Mouse (Mus musculus) urinary bladder, adult 18-20 months (tissue): ENCODE measurements at regions not wholly inside any gene's neighbourhood (a gene's known extent, or its start where the extent isn't known, plus 50 kb on each side); places are given as distances from the start of the nearest gene placed in this dataset.

Source experiments
- DNase-seq, 2 experiments: peaks; one replicate each; pipeline ENCODE4 v3.0.0; 2022; ENCODE audit warnings: low spot score in 2 of 2, mixed read lengths in 2 of 2

GRCm38 (mm10) chr5:138875180-138876076 lies 55.5 kb downstream of the Gm5294 start:
- peak in 1 of 2 experiments; percentile 27 for DNase-seq

GRCm38 (mm10) chr5:138881649-138882226 lies 61.9 kb downstream of the Gm5294 start:
- DNase-seq, result no peak

GRCm38 (mm10) chr5:138883573-138883972 lies 63.7 kb downstream of the Gm5294 start:
- no peak for DNase-seq

- no peak for DNase-seq
Measured at GRCm38 (mm10) chr5:138885905-138886304, 66.0 kb downstream of the Gm5294 start.

GRCm38 (mm10) chr5:138888749-138889148 lies 68.9 kb downstream of the Gm5294 start:
- no peak for DNase-seq

- no peak for DNase-seq
Measured at GRCm38 (mm10) chr5:138889760-138890159, 69.9 kb downstream of the Gm5294 start.

GRCm38 (mm10) chr5:138894496-138894895 lies 74.6 kb downstream of the Gm5294 start:
- DNase-seq, result no peak

- DNase-seq, result no peak
Measured at GRCm38 (mm10) chr5:138897255-138897654, 77.4 kb downstream of the Gm5294 start.

GRCm38 (mm10) chr5:138898440-138898839 lies 78.6 kb downstream of the Gm5294 start:
- DNase-seq, result no peak

- DNase-seq, result no peak
Measured at GRCm38 (mm10) chr5:138900952-138901599, 81.2 kb downstream of the Gm5294 start.

- no peak for DNase-seq
Measured at GRCm38 (mm10) chr5:138902316-138902715, 82.4 kb downstream of the Gm5294 start.

GRCm38 (mm10) chr5:138911769-138912710 lies 85.1 kb downstream of the Pdgfa start:
- DNase-seq, result no peak

- DNase-seq, result no peak
Measured at GRCm38 (mm10) chr5:138912711-138913105, 84.5 kb downstream of the Pdgfa start.

- DNase-seq, result no peak
Measured at GRCm38 (mm10) chr5:138915068-138915467, 82.1 kb downstream of the Pdgfa start.

- DNase-seq, result no peak
Measured at GRCm38 (mm10) chr5:138915496-138915895, 81.7 kb downstream of the Pdgfa start.

GRCm38 (mm10) chr5:138920156-138920845 lies 76.9 kb downstream of the Pdgfa start:
- peak in 1 of 2 experiments; percentile 60 for DNase-seq

- no peak for DNase-seq
Measured at GRCm38 (mm10) chr5:138922116-138922515, 75.1 kb downstream of the Pdgfa start.
